Mouse (Mus musculus) lung, embryonic 15.5 days (tissue): ENCODE results near the gene Spock2. TPM values are rescaled to one million over a fixed set of nuclear protein-coding genes. Genes with fewer than 3 reads are reported as not detected.
"Not testable (repeated sequence)": the region's sequence is repeated elsewhere in the genome, so short reads cannot be mapped to it uniquely, and the experiment has no call there.

Experiments
- ATAC-seq: fragments of 200-750 bp; cut with Nextera tagmentation; 2 replicates; pipeline ENCODE4 v1.8.0; 2017; ENCODE audit warnings: moderate number of reproducible peaks, borderline replicate concordance; ENCODE audit not compliant: low FRiP score, low TSS enrichment; ENCODE audit errors: extremely low read depth
- H3K27ac ChIP-seq: fragments of 300-500 bp; sonication (generic); 2 replicates; pipeline ENCODE4 v1.5.1; 2015; ENCODE audit warnings: moderate library complexity, mild to moderate bottlenecking, inconsistent platforms
- H3K27me3 ChIP-seq: fragments of 300-500 bp; sonication (generic); 2 replicates; pipeline ENCODE4 v1.6.1; 2015; ENCODE audit warnings: inconsistent platforms
- H3K36me3 ChIP-seq: fragments of 300-500 bp; sonication (generic); 2 replicates; pipeline ENCODE4 v1.6.1; 2015; ENCODE audit warnings: inconsistent platforms
- H3K4me1 ChIP-seq: fragments of 300-500 bp; sonication (generic); 2 replicates; pipeline ENCODE4 v1.6.1; 2015; ENCODE audit warnings: inconsistent platforms
- H3K4me2 ChIP-seq: fragments of 300-500 bp; sonication (generic); 2 replicates; pipeline ENCODE4 v1.6.1; 2015; ENCODE audit warnings: inconsistent platforms, mild to moderate bottlenecking, moderate library complexity
- H3K4me3 ChIP-seq: fragments of 300-500 bp; sonication (generic); 2 replicates; pipeline ENCODE4 v1.5.1; 2015; ENCODE audit warnings: mild to moderate bottlenecking, inconsistent platforms
- H3K9ac ChIP-seq: fragments of 300-500 bp; sonication (generic); 2 replicates; pipeline ENCODE4 v1.6.1; 2015; ENCODE audit warnings: inconsistent platforms
- H3K9me3 ChIP-seq: fragments of 300-500 bp; sonication (generic); 2 replicates; pipeline ENCODE4 v1.6.1; 2016; ENCODE audit warnings: inconsistent platforms
- WGBS: fragments of 180-500 bp; shearing (Covaris S2); methylation state at CpG from one replicate; pipeline ENCODE4 v1.1.7; 2015; 5-methylcytosine and 5-hydroxymethylcytosine counted together
- microRNA-seq: library from miRNA; unstranded; fragments of <30 nt; microRNA quantifications from one replicate; pipeline ENCODE4, GENCODE M21; 2016
- polyA plus RNA-seq: library from polyadenylated mRNA; unstranded; fragments of >200 nt; fragmentation: Nextera tagmentation; extraction: Ambion mirVana; gene quantifications from 2 replicates; pipeline ENCODE4 v1.2.1, GENCODE M21; 2015

Gene Spock2
- polyA plus RNA-seq, 1 experiment from 2014 or later = 4.4 TPM

- H3K36me3 ChIP-seq, ATAC-seq: not testable (repeated sequence)
- 91% methylated on average over 9 of the region's 9 CpGs for WGBS
Measured at GRCm38 (mm10) chr10:60175306-60175705, 69.3 kb downstream of the Spock2 start.

More at GRCm38 (mm10) chr10:60175306-60175705, 69.3 kb downstream of the Spock2 start:
- H3K4me2 ChIP-seq, H3K9ac ChIP-seq, H3K9me3 ChIP-seq, H3K4me3 ChIP-seq, H3K27me3 ChIP-seq, H3K27ac ChIP-seq, H3K4me1 ChIP-seq: not testable (repeated sequence)

Small RNA genes lying within 50 kb of the gene (microRNA-seq; reads per million reads assigned to microRNA genes)
- not detected for gene Mir6906

Other genes with a start within 250 kb of the Spock2 start
- gene Dnajb12, start 226.7 kb upstream of the Spock2 start, polyA plus RNA-seq = 21.0 and 24.1 TPM in 2 replicates
- 43.2 and 49.6 TPM in 2 replicates for gene Ddit4, start 154.4 kb upstream of the Spock2 start, polyA plus RNA-seq
- gene Ascc1, start 103.4 kb upstream of the Spock2 start, polyA plus RNA-seq = 42.4 and 45.2 TPM in 2 replicates
- 109 and 112 TPM in 2 replicates for gene Anapc16, start 103.1 kb upstream of the Spock2 start, polyA plus RNA-seq
- 2.5 TPM in 2 replicates for gene Chst3, start 113.0 kb downstream of the Spock2 start, polyA plus RNA-seq
- gene Psap, start 171.4 kb downstream of the Spock2 start, polyA plus RNA-seq = 118 and 124 TPM in 2 replicates
- 5.2 and 7.2 TPM in 2 replicates for gene Vsir, start 240.6 kb downstream of the Spock2 start, polyA plus RNA-seq